Mouse (Mus musculus) cerebellum, postnatal 14 days (tissue): ENCODE data around the gene Tbc1d22a.

Experiments
- DNase-seq, 2 experiments: peaks; one replicate each; pipeline ENCODE4 v3.0.0; 2021; ENCODE audit warnings: mixed read lengths in 2 of 2

The Tbc1d22a gene

GRCm38 (mm10) chr15:86471136-86471535 lies 256.9 kb downstream of the Tbc1d22a start:
- DNase-seq = no peak

- DNase-seq = peak in 1 of 2 experiments; percentile 54
Measured at GRCm38 (mm10) chr15:86473473-86473872, 259.2 kb downstream of the Tbc1d22a start.

GRCm38 (mm10) chr15:86474951-86475350 lies 260.7 kb downstream of the Tbc1d22a start:
- DNase-seq = no peak

GRCm38 (mm10) chr15:86476483-86476882 lies 262.2 kb downstream of the Tbc1d22a start:
- DNase-seq = no peak

GRCm38 (mm10) chr15:86477032-86477431 lies 262.8 kb downstream of the Tbc1d22a start:
- no peak for DNase-seq

- no peak for DNase-seq
Measured at GRCm38 (mm10) chr15:86477471-86477992, 263.3 kb downstream of the Tbc1d22a start.

- peak; percentile 45 to 53 for DNase-seq
Measured at GRCm38 (mm10) chr15:86478685-86479502, 264.6 kb downstream of the Tbc1d22a start.

GRCm38 (mm10) chr15:86482362-86482761 lies 268.1 kb downstream of the Tbc1d22a start:
- no peak for DNase-seq

GRCm38 (mm10) chr15:86485815-86486214 lies 271.6 kb downstream of the Tbc1d22a start:
- DNase-seq = no peak

- no peak for DNase-seq
Measured at GRCm38 (mm10) chr15:86487359-86487758, 273.1 kb downstream of the Tbc1d22a start.

GRCm38 (mm10) chr15:86491434-86492099 lies 277.3 kb downstream of the Tbc1d22a start:
- DNase-seq = no peak

- peak; percentile 77 to 78 for DNase-seq
Measured at GRCm38 (mm10) chr15:86492636-86493035, 278.4 kb downstream of the Tbc1d22a start.

GRCm38 (mm10) chr15:86496209-86496608 lies 281.9 kb downstream of the Tbc1d22a start:
- no peak for DNase-seq

- DNase-seq = peak; percentile 50 to 58
Measured at GRCm38 (mm10) chr15:86496646-86497045, 282.4 kb downstream of the Tbc1d22a start.

- DNase-seq = no peak
Measured at GRCm38 (mm10) chr15:86500536-86500935, 286.3 kb downstream of the Tbc1d22a start.

- DNase-seq = peak in 1 of 2 experiments; percentile 2
Measured at GRCm38 (mm10) chr15:86503413-86503812, 289.2 kb downstream of the Tbc1d22a start.

GRCm38 (mm10) chr15:86506666-86507065 lies 292.4 kb downstream of the Tbc1d22a start:
- no peak for DNase-seq

GRCm38 (mm10) chr15:86507546-86507945 lies 293.3 kb downstream of the Tbc1d22a start:
- DNase-seq = no peak

GRCm38 (mm10) chr15:86508406-86509176 lies 294.3 kb downstream of the Tbc1d22a start:
- no peak for DNase-seq

GRCm38 (mm10) chr15:86509601-86510000 lies 295.3 kb downstream of the Tbc1d22a start:
- no peak for DNase-seq

- DNase-seq = no peak
Measured at GRCm38 (mm10) chr15:86511181-86511580, 296.9 kb downstream of the Tbc1d22a start.

GRCm38 (mm10) chr15:86513336-86513735 lies 299.1 kb downstream of the Tbc1d22a start:
- DNase-seq = no peak

- DNase-seq = no peak
Measured at GRCm38 (mm10) chr15:86520201-86520600, 305.9 kb downstream of the Tbc1d22a start.
